Mouse (Mus musculus) myocyte (in vitro differentiated cells): ENCODE data around the gene Lipo4.
"Not testable (repeated sequence)": the region's sequence is repeated elsewhere in the genome, so short reads cannot be mapped to it uniquely, and the experiment has no call there.

Source experiments
- E2F4 ChIP-seq: IDR thresholded peaks from one replicate; pipeline ENCODE4 v1.6.1; 2011; ENCODE audit warnings: mild to moderate bottlenecking, control low read depth, moderate library complexity; ENCODE audit not compliant: insufficient read depth
- MAX ChIP-seq: IDR thresholded peaks from one replicate; pipeline ENCODE4 v1.6.1; 2011; ENCODE audit warnings: low read depth, mild to moderate bottlenecking, control low read depth
- MYOD1 ChIP-seq, 3 experiments: IDR thresholded peaks; one replicate each; pipeline ENCODE4 v1.6.1; 2011; ENCODE audit warnings: control low read depth in 2 of 3, low read depth in 2 of 3, mild to moderate bottlenecking in 2 of 3, moderate library complexity in 1 of 3; ENCODE audit not compliant: insufficient read length in 2 of 3, control insufficient read depth in 1 of 3
- MYOG ChIP-seq, 3 experiments: IDR thresholded peaks; one replicate each; pipeline ENCODE4 v1.6.1; 2011; ENCODE audit warnings: control low read depth in 2 of 3, low read depth in 2 of 3, mild to moderate bottlenecking in 2 of 3; ENCODE audit not compliant: insufficient read length in 2 of 3, control insufficient read depth in 1 of 3, insufficient read depth in 1 of 3
- POLR2A ChIP-seq: IDR thresholded peaks from one replicate; pipeline ENCODE4 v1.6.1; 2011; ENCODE audit warnings: low read depth, mild to moderate bottlenecking, control low read depth, moderate library complexity; ENCODE audit not compliant: insufficient read length
- POLR2AphosphoS2 ChIP-seq: IDR thresholded peaks from one replicate; pipeline ENCODE4 v1.6.1; 2011; ENCODE audit warnings: low read depth, control low read depth; ENCODE audit not compliant: insufficient read length
- REST ChIP-seq: IDR thresholded peaks from one replicate; pipeline ENCODE4 v1.6.1; 2011; ENCODE audit warnings: mild to moderate bottlenecking, control low read depth, moderate library complexity; ENCODE audit not compliant: insufficient read depth, insufficient read length
- SRF ChIP-seq: IDR thresholded peaks from one replicate; pipeline ENCODE4 v1.6.1; 2011; ENCODE audit warnings: low read depth; ENCODE audit not compliant: control insufficient read depth, insufficient read length
- TCF12 ChIP-seq: IDR thresholded peaks from one replicate; pipeline ENCODE4 v1.6.1; 2011; ENCODE audit warnings: mild to moderate bottlenecking, control low read depth; ENCODE audit not compliant: poor library complexity, insufficient read depth, severe bottlenecking
- USF1 ChIP-seq: IDR thresholded peaks from one replicate; pipeline ENCODE4 v1.6.1; 2011; ENCODE audit warnings: low read depth, mild to moderate bottlenecking, control low read depth, moderate library complexity

DNA sequence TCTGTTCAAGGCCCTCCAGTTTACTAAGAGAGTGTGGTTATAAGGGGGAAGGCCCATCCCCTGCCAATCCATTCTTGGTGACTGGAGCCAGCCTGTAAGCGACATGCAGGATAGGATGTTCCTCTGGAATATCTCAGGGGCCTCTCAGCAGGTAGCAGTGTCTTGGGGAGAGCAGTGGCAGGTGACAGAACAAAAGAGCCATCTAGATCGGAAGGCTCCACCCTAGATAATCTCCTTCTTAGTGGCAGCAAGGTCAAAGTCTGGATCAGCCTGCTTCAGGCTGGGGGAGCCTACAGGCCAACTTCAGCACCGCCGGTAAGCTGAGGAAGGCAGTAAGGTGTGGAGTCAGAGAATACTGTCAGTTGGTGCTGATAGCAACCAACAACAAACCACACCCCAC is 61.2 kb downstream of the Lipo4 start:
- not testable (repeated sequence) for TF ChIP-seq USF1; MYOD1 (IDR thresholded peaks at IDR 0.05; ENCODE audit: control insufficient read depth in 1 of 3, insufficient read length in 2 of 3, low read depth in 2 of 3); POLR2A; MAX; MYOG (IDR thresholded peaks at IDR 0.05; ENCODE audit: control insufficient read depth in 1 of 3, insufficient read depth in 1 of 3, insufficient read length in 2 of 3, low read depth in 2 of 3); REST; POLR2AphosphoS2; SRF; TCF12; E2F4
